Mouse (Mus musculus): ENCODE measurements around the gene Tspan12.

Tspan12 gene

GRCm38 (mm10) chr6:21774213-21774916 is 78.0 kb downstream of the Tspan12 start:
- in situ Hi-C loops (cut with MboI, MseI), result no loop called here

GRCm38 (mm10) chr6:21769447-21769809 is 82.9 kb downstream of the Tspan12 start:
- in situ Hi-C loops (cut with MboI, MseI), result no loop called here

- in situ Hi-C loops (cut with MboI, MseI), result no loop called here
Observed at GRCm38 (mm10) chr6:21768745-21769446, 83.4 kb downstream of the Tspan12 start.

- in situ Hi-C loops (cut with MboI, MseI), result no loop called here
Observed at GRCm38 (mm10) chr6:21767787-21768221, 84.5 kb downstream of the Tspan12 start.

GRCm38 (mm10) chr6:21747536-21747935 is 104.8 kb downstream of the Tspan12 start:
- in situ Hi-C loops (cut with MboI, MseI), result no loop called here

GRCm38 (mm10) chr6:21744615-21745266 is 107.6 kb downstream of the Tspan12 start:
- in situ Hi-C loops (cut with MboI, MseI), result no loop called here

GRCm38 (mm10) chr6:21740606-21741005 is 111.7 kb downstream of the Tspan12 start:
- in situ Hi-C loops (cut with MboI, MseI), result no loop called here

- in situ Hi-C loops (cut with MboI, MseI), result no loop called here
Observed at GRCm38 (mm10) chr6:21722238-21722637, 130.1 kb downstream of the Tspan12 start.
